Mouse (Mus musculus) hindbrain, embryonic 10.5 days (tissue): ENCODE data around the gene Pdzrn4. TPM values are rescaled to one million over a fixed set of nuclear protein-coding genes. Genes with fewer than 3 reads are reported as not detected.

Source experiments
- DNase-seq: peaks from one replicate; pipeline ENCODE4 v3.0.0-alpha.2; 2017; ENCODE audit warnings: low spot score
- H3K27ac ChIP-seq: fragments of 300-500 bp; sonication (generic); 2 replicates; pipeline ENCODE4 v1.5.1; 2016; ENCODE audit warnings: mild to moderate bottlenecking, moderate library complexity
- H3K27me3 ChIP-seq: fragments of 300-500 bp; sonication (generic); 2 replicates; pipeline ENCODE4 v1.6.1; 2016; ENCODE audit warnings: mild to moderate bottlenecking; ENCODE audit not compliant: poor library complexity, insufficient read depth, severe bottlenecking
- H3K36me3 ChIP-seq: fragments of 300-500 bp; sonication (generic); 2 replicates; pipeline ENCODE4 v1.6.1; 2016; ENCODE audit warnings: mild to moderate bottlenecking, moderate library complexity
- H3K4me1 ChIP-seq: fragments of 300-500 bp; sonication (generic); replicated peaks from 2 replicates; pipeline ENCODE4 v1.6.1; 2016; ENCODE audit warnings: mild to moderate bottlenecking
- H3K4me3 ChIP-seq: fragments of 300-500 bp; sonication (generic); 2 replicates; pipeline ENCODE4 v1.5.1; 2016; ENCODE audit warnings: mild to moderate bottlenecking, moderate library complexity
- H3K9me3 ChIP-seq: fragments of 300-500 bp; sonication (generic); 2 replicates; pipeline ENCODE4 v1.6.1; 2016; ENCODE audit warnings: mild to moderate bottlenecking, moderate library complexity
- WGBS: fragments of 180-500 bp; shearing (Covaris S2); methylation state at CpG from one replicate; pipeline ENCODE4 v1.1.7; 2016; 5-methylcytosine and 5-hydroxymethylcytosine counted together
- polyA plus RNA-seq: library from polyadenylated mRNA; unstranded; fragments of >200 nt; fragmentation: Nextera tagmentation; extraction: Ambion mirVana; gene quantifications from 2 replicates; pipeline ENCODE4 v1.2.1, GENCODE M21; 2016

Pdzrn4 gene
- polyA plus RNA-seq, 1 experiment from 2014 or later, result 14.0 TPM

- DNase-seq, result no peak
- peaks cover 34% of the 10 kb centered on the region for H3K4me1 ChIP-seq
- no peak overlapping the region for H3K27ac ChIP-seq
- no peak overlapping the region for H3K4me3 ChIP-seq
- H3K36me3 ChIP-seq, result no peaks in the 10 kb centered on the region
- H3K27me3 ChIP-seq, result no peaks in the 10 kb centered on the region
- WGBS, result 47% methylated on average over 3 of the region's 3 CpGs
- no peaks in the 10 kb centered on the region for H3K9me3 ChIP-seq
These were observed 20.4 kb downstream of the Pdzrn4 start for GRCm38 (mm10) chr15:92417120-92417519.

DNA sequence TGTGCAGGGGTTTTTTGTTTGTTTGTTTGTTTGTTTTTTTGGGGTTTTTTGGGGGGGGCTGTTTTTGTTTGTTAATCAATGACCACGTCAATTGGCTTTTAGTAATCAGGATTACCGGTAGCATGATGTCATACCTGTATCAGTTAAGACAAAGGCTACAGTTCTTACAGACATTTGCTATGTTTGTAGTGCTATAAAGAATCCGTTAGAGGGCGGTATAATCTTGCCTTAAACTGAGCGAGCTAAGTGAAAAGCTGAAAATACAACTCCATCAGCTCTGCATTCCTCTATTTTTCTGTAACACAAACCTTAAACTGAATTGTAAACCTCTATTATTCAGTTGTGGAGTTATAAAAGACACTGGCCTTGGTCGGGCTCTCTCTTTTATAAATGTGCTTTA lies 37.9 kb downstream of the Pdzrn4 start:
- Histone ChIP-seq H3K4me3 (no peak overlapping the region), H3K27me3 (no peaks in the 10 kb centered on the region), H3K27ac (no peak overlapping the region), H3K9me3 (no peaks in the 10 kb centered on the region), H3K4me1 (no peaks in the 10 kb centered on the region), H3K36me3 (no peaks in the 10 kb centered on the region)
- DNase-seq, result no peak
- WGBS, result 8% methylated on average over 6 of the region's 6 CpGs

DNA sequence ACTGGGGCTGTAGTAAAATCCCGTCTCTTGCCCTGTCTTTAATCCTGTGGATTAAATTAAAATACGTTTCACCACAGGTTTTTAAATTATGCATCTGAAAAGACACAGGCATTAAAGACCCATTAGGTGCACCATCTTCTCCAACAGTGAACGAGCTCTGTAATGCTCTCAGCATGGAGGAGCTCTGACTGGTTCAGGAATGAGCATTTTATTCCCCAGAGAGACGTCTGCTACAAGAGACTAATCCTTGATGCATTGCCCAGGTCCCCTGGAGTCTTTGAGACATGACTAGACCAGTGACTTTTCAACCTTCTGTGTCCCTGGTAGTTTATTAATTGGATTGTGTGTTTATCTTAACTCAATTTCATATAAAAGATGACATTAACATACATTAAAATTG lies 38.6 kb downstream of the Pdzrn4 start:
- H3K9me3 ChIP-seq, result no peaks in the 10 kb centered on the region
- WGBS, result 45% methylated on average over 4 of the region's 4 CpGs
- no peak for DNase-seq

DNA sequence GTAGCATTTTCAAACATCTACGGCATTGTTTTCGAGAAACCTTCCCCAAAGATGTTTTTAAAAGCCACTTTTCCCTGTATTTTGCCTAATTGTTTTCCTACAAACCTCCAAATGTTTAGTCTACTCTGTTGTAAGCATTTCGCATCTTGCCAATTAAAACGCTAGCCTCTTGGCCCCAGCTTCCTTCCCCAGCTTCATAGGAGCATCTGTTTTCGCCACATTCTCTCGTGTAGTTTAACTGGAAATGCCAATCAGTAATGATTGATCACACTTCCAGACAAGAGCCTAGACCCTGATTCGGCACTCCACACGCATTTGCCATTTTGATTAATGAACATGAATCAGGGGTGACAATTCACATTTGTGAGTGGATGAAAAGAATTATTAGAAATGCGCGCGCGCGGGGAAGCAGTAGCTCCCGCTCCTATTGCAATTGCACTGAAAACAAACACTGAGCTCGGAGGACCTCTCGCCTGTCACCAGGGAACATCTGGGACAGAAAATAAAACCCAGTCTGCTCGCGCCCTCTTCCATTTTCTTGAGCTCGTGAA lies 45.0 kb downstream of the Pdzrn4 start:
- Histone ChIP-seq H3K4me3 (no peak overlapping the region), H3K4me1 (no peaks in the 10 kb centered on the region), H3K36me3 (no peaks in the 10 kb centered on the region), H3K27me3 (no peaks in the 10 kb centered on the region), H3K27ac (0 out of 2 replicates have a peak overlapping the region, but pooled peaks have one; percentile 29), H3K9me3 (no peaks in the 10 kb centered on the region)
- WGBS, result 58% methylated on average over 19 of the region's 19 CpGs
- DNase-seq, result peak; percentile 30

More for the DNA sequence above, 38.6 kb downstream of the Pdzrn4 start:
- no peaks in the 10 kb centered on the region for H3K4me1 ChIP-seq
- H3K27me3 ChIP-seq, result no peaks in the 10 kb centered on the region
- H3K36me3 ChIP-seq, result no peaks in the 10 kb centered on the region
- H3K27ac ChIP-seq, result no peak overlapping the region
- H3K4me3 ChIP-seq, result no peak overlapping the region

DNA sequence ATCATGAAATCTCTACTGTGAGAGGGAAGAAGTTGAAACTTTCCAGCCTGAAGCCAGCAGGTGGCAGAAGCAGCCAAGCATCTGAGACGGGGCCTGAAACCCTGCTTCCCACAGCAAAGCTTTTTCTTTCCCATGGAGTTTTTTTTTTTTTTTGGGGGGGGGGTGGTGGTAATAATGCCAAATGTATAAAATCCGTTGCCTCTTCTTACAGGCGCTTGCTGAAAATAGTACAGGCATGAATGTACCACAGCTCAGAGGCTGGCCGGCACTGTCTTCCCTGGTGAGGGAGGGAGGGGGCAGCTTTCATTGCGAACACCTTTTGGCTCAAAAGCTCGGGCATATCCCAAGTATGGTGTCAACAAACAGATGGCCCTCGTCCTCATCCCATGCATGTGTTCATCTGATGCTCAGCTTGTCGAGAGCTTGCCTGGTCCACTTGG lies 51.0 kb downstream of the Pdzrn4 start:
- no peaks in the 10 kb centered on the region for H3K27me3 ChIP-seq
- DNase-seq, result peak; percentile 36
- no peaks in the 10 kb centered on the region for H3K9me3 ChIP-seq
- 57% methylated on average over 8 of the region's 8 CpGs for WGBS
- no peaks in the 10 kb centered on the region; the same call in 1 of the 2 replicates for H3K4me1 ChIP-seq
- no peak overlapping the region for H3K4me3 ChIP-seq
- no peak overlapping the region for H3K27ac ChIP-seq
- no peaks in the 10 kb centered on the region for H3K36me3 ChIP-seq

GRCm38 (mm10) chr15:92449112-92449511 lies 52.4 kb downstream of the Pdzrn4 start:
- WGBS, result 92% methylated on average over 8 of the region's 8 CpGs
- Histone ChIP-seq H3K27ac (no peak overlapping the region), H3K27me3 (no peaks in the 10 kb centered on the region), H3K4me1 (no peaks in the 10 kb centered on the region; the same call in 1 of the 2 replicates), H3K36me3 (no peaks in the 10 kb centered on the region), H3K4me3 (no peak overlapping the region), H3K9me3 (no peaks in the 10 kb centered on the region)
- no peak for DNase-seq

DNA sequence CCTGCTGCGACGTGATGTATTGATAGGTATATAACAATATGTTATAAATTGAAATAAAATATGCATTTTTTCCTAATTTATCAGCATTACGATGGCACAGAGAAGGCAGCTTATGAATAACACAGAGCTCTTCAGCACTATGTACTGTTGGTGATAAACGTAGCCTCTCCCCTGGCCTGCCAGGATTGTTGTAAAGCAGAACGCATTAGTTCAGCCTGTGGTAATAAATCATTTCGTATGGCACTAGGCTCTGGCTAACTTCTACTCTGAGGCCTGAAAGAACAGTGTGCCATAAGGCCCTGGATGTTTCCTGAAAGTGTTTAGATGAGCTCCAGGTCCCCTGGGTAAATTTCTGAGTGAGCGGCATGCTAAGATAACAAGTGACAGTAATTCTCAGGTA lies 55.9 kb downstream of the Pdzrn4 start:
- Histone ChIP-seq H3K27ac (no peak overlapping the region), H3K4me1 (no peaks in the 10 kb centered on the region; the same call in 1 of the 2 replicates), H3K36me3 (no peaks in the 10 kb centered on the region), H3K27me3 (no peaks in the 10 kb centered on the region), H3K4me3 (no peak overlapping the region), H3K9me3 (no peaks in the 10 kb centered on the region)
- WGBS, result 83% methylated on average over 7 of the region's 7 CpGs
- DNase-seq, result no peak

DNA sequence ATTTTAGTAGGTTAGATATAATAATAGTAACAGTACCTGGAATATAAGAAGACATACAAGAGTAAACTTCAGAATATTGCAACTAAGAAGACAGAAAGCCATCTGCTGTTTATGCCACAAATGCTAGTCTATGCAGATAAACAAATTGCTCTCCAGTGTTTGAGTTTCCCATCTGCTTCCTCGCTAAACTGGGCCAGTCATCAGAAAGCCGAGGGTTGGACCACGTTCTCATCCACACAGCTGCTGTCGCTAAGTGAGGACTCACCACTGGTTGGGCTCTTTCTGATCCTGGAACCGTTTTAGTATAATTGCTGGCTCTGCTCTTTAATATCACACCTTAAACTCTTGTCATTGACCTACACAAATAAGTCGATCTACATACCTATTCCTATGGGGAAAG lies 85.5 kb downstream of the Pdzrn4 start:
- Histone ChIP-seq H3K27ac (no peak overlapping the region), H3K9me3 (no peaks in the 10 kb centered on the region), H3K4me1 (no peaks in the 10 kb centered on the region), H3K4me3 (no peak overlapping the region), H3K36me3 (no peaks in the 10 kb centered on the region), H3K27me3 (no peaks in the 10 kb centered on the region)
- WGBS, result 88% methylated on average over 6 of the region's 6 CpGs
- DNase-seq, result no peak

DNA sequence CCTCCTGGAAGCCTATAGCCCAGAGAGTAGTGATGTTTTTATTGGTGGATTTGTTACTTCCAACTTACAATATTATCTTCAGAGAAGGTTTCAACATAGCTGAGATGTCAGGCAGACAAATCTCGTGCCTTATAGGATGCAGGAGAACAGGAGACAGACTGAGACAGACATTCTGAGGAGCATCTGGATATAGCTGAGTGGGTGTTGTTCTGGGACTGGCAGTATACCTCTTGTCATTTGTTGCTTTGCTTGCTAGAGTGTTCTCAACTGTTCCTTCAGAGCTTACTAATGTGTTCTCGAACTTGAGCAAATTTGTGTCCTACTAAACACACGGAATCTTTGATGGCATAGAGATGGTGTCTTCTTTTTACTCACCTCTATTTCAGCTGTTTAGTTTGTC lies 94.7 kb downstream of the Pdzrn4 start:
- DNase-seq, result no peak
- H3K36me3 ChIP-seq, result no peaks in the 10 kb centered on the region
- H3K27ac ChIP-seq, result no peak overlapping the region
- 88% methylated on average over 3 of the region's 3 CpGs for WGBS
- H3K4me3 ChIP-seq, result no peak overlapping the region
- H3K4me1 ChIP-seq, result peaks cover 6% of the 10 kb centered on the region; the same call in 1 of the 2 replicates
- H3K9me3 ChIP-seq, result no peaks in the 10 kb centered on the region
- no peaks in the 10 kb centered on the region for H3K27me3 ChIP-seq

GRCm38 (mm10) chr15:92495465-92496174 lies 98.9 kb downstream of the Pdzrn4 start:
- peak; percentile 54 for DNase-seq
- Histone ChIP-seq H3K4me3 (no peak overlapping the region), H3K36me3 (no peaks in the 10 kb centered on the region), H3K27ac (peak overlapping the region; percentile 60), H3K27me3 (no peaks in the 10 kb centered on the region), H3K4me1 (peaks cover 14% of the 10 kb centered on the region), H3K9me3 (no peaks in the 10 kb centered on the region)
- 51% methylated on average over 12 of the region's 12 CpGs for WGBS

DNA sequence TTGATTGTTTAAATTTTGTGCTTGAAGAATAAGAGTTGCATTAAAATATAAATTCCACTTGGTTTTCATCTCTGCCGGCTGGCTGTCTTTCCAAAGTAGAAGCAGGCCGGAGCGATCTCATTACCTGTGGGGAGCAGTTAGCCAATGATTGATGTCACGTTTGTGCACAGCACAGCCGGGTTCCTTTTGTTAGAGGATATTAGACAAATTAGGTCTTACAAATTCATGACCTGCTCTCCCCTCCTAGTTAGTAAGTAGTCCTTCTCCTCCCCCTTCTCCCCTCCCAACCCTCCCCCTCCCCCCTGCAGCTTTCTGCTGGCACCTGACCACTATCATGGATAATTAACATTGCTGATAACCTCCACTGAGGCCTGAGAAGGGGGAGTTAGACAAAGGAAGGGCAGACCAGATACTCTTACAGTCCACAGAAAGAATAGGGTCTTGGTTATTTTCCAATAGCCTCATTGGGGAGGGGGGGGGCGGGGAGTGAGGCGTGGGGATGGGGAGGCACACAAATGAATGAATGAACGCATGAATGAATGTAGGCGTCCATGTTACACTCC lies 103.7 kb downstream of the Pdzrn4 start:
- H3K36me3 ChIP-seq, result no peaks in the 10 kb centered on the region
- 58% methylated on average over 9 of the region's 9 CpGs for WGBS
- H3K4me3 ChIP-seq, result no peak overlapping the region
- no peaks in the 10 kb centered on the region for H3K9me3 ChIP-seq
- no peaks in the 10 kb centered on the region for H3K27me3 ChIP-seq
- DNase-seq, result peak; percentile 12
- H3K4me1 ChIP-seq, result peaks cover 15% of the 10 kb centered on the region
- 0 out of 2 replicates have a peak overlapping the region, but pooled peaks have one; percentile 8 for H3K27ac ChIP-seq

DNA sequence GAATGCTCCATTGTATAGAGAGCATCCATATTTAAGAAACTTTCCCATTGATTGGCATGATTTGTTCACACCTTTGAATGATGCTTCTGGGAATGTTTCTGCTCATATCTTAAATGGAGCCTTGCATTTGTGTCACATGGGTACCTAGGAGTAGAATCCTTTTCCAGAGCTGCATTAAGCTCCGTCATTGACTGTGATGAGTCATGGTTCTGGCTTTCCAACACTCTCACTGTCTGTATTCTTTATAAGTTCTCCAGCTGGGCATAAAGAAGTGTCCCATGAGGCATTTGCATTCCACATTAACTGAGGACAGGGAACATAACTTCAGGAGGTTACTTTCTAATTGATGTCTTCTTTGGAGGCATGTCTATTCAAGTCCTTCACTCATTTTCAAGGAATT lies 106.1 kb downstream of the Pdzrn4 start:
- Histone ChIP-seq H3K27me3 (no peaks in the 10 kb centered on the region), H3K9me3 (no peaks in the 10 kb centered on the region), H3K27ac (no peak overlapping the region), H3K4me3 (no peak overlapping the region), H3K36me3 (no peaks in the 10 kb centered on the region), H3K4me1 (peaks cover 5% of the 10 kb centered on the region)
- 88% methylated on average over 1 of the region's 1 CpGs for WGBS
- DNase-seq, result no peak

DNA sequence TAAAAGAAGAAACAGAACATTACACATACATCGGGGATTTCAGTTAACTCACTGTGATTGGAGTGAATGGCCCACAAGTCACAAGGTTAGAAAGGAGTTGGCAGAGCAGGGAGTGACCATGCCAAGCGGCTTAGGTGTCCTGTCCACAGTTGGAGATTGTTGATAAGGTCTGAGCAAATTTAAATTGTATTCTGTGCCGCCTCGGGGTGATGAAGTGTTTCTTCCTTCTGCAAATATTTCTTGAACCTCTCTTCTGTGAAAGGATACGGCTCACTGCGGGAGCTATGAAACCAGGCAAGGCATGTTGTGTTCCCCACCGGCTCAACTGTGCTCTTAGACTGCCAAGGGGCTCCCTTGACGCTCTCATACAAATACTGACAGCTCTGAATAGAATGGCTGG lies 112.7 kb downstream of the Pdzrn4 start:
- 88% methylated on average over 8 of the region's 8 CpGs for WGBS
- no peak for DNase-seq
- H3K36me3 ChIP-seq, result no peaks in the 10 kb centered on the region
- H3K4me1 ChIP-seq, result no peaks in the 10 kb centered on the region
- H3K27me3 ChIP-seq, result no peaks in the 10 kb centered on the region
- H3K9me3 ChIP-seq, result no peaks in the 10 kb centered on the region
- no peak overlapping the region for H3K4me3 ChIP-seq
- no peak overlapping the region for H3K27ac ChIP-seq
